Comparison of ENCODE assay signal across 12 mouse cellular contexts in the genomic region with DNA sequence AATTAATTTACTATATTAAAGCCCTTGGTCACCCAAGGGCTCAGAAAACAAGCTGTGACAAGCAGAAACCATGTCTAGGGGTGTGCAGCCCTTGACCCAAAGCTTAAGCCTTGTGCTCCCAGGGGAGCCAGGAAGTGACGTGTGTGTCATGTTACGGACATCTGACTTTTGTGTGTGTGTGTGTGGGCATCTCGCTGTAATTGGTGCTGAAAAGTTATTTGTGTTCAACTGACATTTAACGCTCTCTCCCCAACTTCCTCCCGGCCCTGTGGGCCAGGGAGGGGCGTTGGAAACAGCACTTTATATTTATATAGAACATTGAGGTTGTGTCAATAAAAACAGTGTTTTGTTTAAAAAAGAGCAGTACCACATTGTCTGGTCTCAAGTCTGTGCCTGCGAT. TPM values are rescaled to one million over a fixed set of nuclear protein-coding genes. Genes with fewer than 3 reads are reported as not detected.
A peak's percentile ranks its signal among the peaks of the same experiment; 100 is the strongest.
DNase-seq lines count a peak whose midpoint lies in the region; ATAC-seq lines count a peak whose summit lies in the region.
"Had no signal": no experiment of that assay in that cellular context is flagged by ENCODE, and none has a peak within 500 bp of the region (broad histone marks: within the 10 kb centered on the region; RNA-seq: fewer than 3 reads in every experiment).

No protein-coding gene starts in this region.

- H3K4me3 ChIP-seq in kidney, embryonic 14.5 days (ENCODE audit: low read length): no peak overlapping the region
- H3K4me3 ChIP-seq in embryonic facial prominence, embryonic 13.5 days: 0 out of 2 replicates have a peak overlapping the region, but pooled peaks have one; percentile 59
- H3K4me3 ChIP-seq: midbrain, embryonic 12.5 days had no signal

- H3K4me2 ChIP-seq in kidney, embryonic 14.5 days (replicated peaks; ENCODE audit: low read depth, low read length): peak overlapping the region; percentile 91; the same call in 1 of the 2 replicates
- H3K4me2 ChIP-seq in embryonic facial prominence, embryonic 13.5 days: peak overlapping the region; percentile 95; the same call in 1 of the 2 replicates
- H3K4me2 ChIP-seq: midbrain, embryonic 12.5 days had no signal

- H3K27me3 ChIP-seq in kidney, embryonic 14.5 days (ENCODE audit: control insufficient read depth, insufficient read depth, low read length): no peaks in the 10 kb centered on the region; the same call in none of the 2 replicates
- H3K27me3 ChIP-seq in embryonic facial prominence, embryonic 13.5 days: peaks cover 45% of the 10 kb centered on the region

- no peak overlapping the region for H3K27ac ChIP-seq in kidney, embryonic 14.5 days (ENCODE audit: low read depth, low read length)
- H3K27ac ChIP-seq in embryonic facial prominence, embryonic 13.5 days: no peak overlapping the region
- H3K27ac ChIP-seq: embryonic facial prominence, embryonic 15.5 days; midbrain, embryonic 12.5 days had no signal

- H3K9ac ChIP-seq in kidney, embryonic 14.5 days (ENCODE audit: low read depth, low read length): 0 out of 2 replicates have a peak overlapping the region, but pooled peaks have one; percentile 23
- H3K9ac ChIP-seq in embryonic facial prominence, embryonic 13.5 days: no peak overlapping the region
- H3K9ac ChIP-seq: embryonic facial prominence, embryonic 15.5 days; midbrain, embryonic 12.5 days had no signal

- peaks cover 28% of the 10 kb centered on the region; the same call in 1 of the 2 replicates for H3K4me1 ChIP-seq in kidney, embryonic 14.5 days (ENCODE audit: control insufficient read depth, insufficient read depth, low read length)
- peaks cover 24% of the 10 kb centered on the region for H3K4me1 ChIP-seq in embryonic facial prominence, embryonic 13.5 days

- H3K9me3 ChIP-seq in kidney, embryonic 14.5 days (ENCODE audit: control insufficient read depth, low read length): no peaks in the 10 kb centered on the region
- H3K9me3 ChIP-seq in embryonic facial prominence, embryonic 13.5 days: no peaks in the 10 kb centered on the region
- H3K9me3 ChIP-seq: embryonic facial prominence, embryonic 15.5 days; midbrain, embryonic 12.5 days had no signal

- WGBS in kidney, embryonic 14.5 days: 46% methylated on average over 7 of the region's 7 CpGs
- 56% methylated on average over 7 of the region's 7 CpGs for WGBS in embryonic facial prominence, embryonic 13.5 days

- no peaks in the 10 kb centered on the region for H3K36me3 ChIP-seq in kidney, embryonic 14.5 days (ENCODE audit: control insufficient read depth, insufficient read depth, low read length)
- no peaks in the 10 kb centered on the region for H3K36me3 ChIP-seq in embryonic facial prominence, embryonic 13.5 days
- H3K36me3 ChIP-seq: embryonic facial prominence, embryonic 15.5 days; midbrain, embryonic 12.5 days had no signal

- ATAC-seq in kidney, embryonic 14.5 days (ENCODE audit: low FRiP score, low TSS enrichment): no peak
- ATAC-seq in embryonic facial prominence, embryonic 13.5 days (ENCODE audit: insufficient number of reproducible peaks, insufficient read depth, low FRiP score, low TSS enrichment, low read depth): no peak

- no peak for DNase-seq in kidney, postnatal 10 days
- DNase-seq in CD4-positive, CD25-positive, alpha-beta regulatory T cell, adult 2 months (ENCODE audit: low read depth, low spot score): peak; percentile 66
- DNase-seq in natural killer cell, adult 2 months (ENCODE audit: low spot score in 2 of 2): peak; percentile 69 to 83
- no peak for DNase-seq in right cerebral cortex, postnatal 36 days (ENCODE audit: low spot score in 2 of 2)
- DNase-seq in urinary bladder, adult 2 months (ENCODE audit: low spot score): no peak
- DNase-seq in adrenal gland, adult 18-20 months (ENCODE audit: low spot score in 2 of 2): no peak
- DNase-seq: kidney, postnatal 25 days had no signal

RNA-seq across cellular contexts. Expression of a gene that starts 0.4 kb away (rescaled TPM):
- not detected in 2 replicates for polyA plus RNA-seq in kidney, embryonic 14.5 days (2014; fragmentation: Nextera tagmentation; extraction: Ambion mirVana)
- polyA plus RNA-seq in embryonic facial prominence, embryonic 13.5 days (2015; fragmentation: Nextera tagmentation; extraction: Ambion mirVana): 0.30 and 0.76 TPM in 2 replicates
- not detected in 2 replicates for polyA plus RNA-seq in urinary bladder, adult 2 months (2012; rRNA removed)
- not detected for total RNA-seq in adrenal gland, adult 18-20 months (2021)
- total RNA-seq: gastrocnemius, adult 18-20 months had no signal
- polyA plus RNA-seq: embryonic facial prominence, embryonic 15.5 days; midbrain, embryonic 12.5 days had no signal

RNA-seq across cellular contexts. Expression of a gene that starts 2.1 kb away (rescaled TPM):
- 13.0 and 14.2 TPM in 2 replicates for polyA plus RNA-seq in kidney, embryonic 14.5 days (2014; fragmentation: Nextera tagmentation; extraction: Ambion mirVana)
- 6.7 and 8.3 TPM in 2 replicates for polyA plus RNA-seq in embryonic facial prominence, embryonic 13.5 days (2015; fragmentation: Nextera tagmentation; extraction: Ambion mirVana)
- polyA plus RNA-seq in urinary bladder, adult 2 months (2012; rRNA removed): 2.9 and 3.0 TPM in 2 replicates
- 1 to 10 TPM in 1 of 2 experiments, under 1 TPM in 1; 0.66 to 2.0 TPM for total RNA-seq in adrenal gland, adult 18-20 months (2021)

RNA-seq across cellular contexts. Expression of a gene that starts 25.0 kb away (rescaled TPM):
- polyA plus RNA-seq in kidney, embryonic 14.5 days (2014; fragmentation: Nextera tagmentation; extraction: Ambion mirVana): 0.69 and 1.8 TPM in 2 replicates
- polyA plus RNA-seq in embryonic facial prominence, embryonic 13.5 days (2015; fragmentation: Nextera tagmentation; extraction: Ambion mirVana): 0.39 and 0.51 TPM in 2 replicates
- polyA plus RNA-seq in urinary bladder, adult 2 months (2012; rRNA removed): 0.03 and 0.09 TPM in 2 replicates
- total RNA-seq in adrenal gland, adult 18-20 months (2021): 1 to 10 TPM; 1.1 to 1.9 TPM

Comparison
In these comparisons a context has a peak if more than half of its experiments do, and no peak if none do; other contexts are left out.
1. DNase-seq: peak in CD4-positive, CD25-positive, alpha-beta regulatory T cell, adult 2 months (single experiment) and natural killer cell, adult 2 months (2 of 2); none in kidney, postnatal 10 days (single experiment), right cerebral cortex, postnatal 36 days (0 of 2), urinary bladder, adult 2 months (single experiment) and adrenal gland, adult 18-20 months (0 of 2).